Mouse (Mus musculus): Measurements from ENCODE around the gene Gm21992. TPM values are rescaled to one million over a fixed set of nuclear protein-coding genes. Genes with fewer than 3 reads are reported as not detected.

Gm21992 gene
- total and polyA plus RNA-seq, 3 experiments: 8.0 to 16.9 (median 9.3) TPM

DNA sequence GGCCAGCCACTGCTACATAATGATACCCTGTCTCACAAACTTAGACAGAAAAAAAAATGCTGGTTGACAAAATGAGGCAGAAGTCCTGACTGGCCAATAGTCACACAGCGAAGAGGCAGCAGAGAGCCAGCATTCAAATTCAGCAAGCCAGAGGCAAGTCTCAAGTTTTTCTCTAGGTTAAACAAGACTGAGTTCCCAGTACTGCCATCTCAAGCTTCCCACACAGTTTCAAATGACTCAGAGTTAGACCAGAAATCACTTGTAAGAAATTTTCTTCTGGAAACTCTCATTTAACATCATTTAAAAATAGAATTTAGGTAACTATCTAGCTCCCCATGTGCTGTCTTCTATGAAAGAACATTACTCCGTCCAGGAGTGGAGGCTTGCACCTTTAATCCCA is 13.6 kb downstream of the Gm21992 start:
- Histone ChIP-seq H3K27me3 (ENCODE audit: control insufficient read depth, insufficient read depth, low read length) (no peaks in the 10 kb centered on the region), H3K4me1 (ENCODE audit: control insufficient read depth, insufficient read depth, low read length) (no peaks in the 10 kb centered on the region; the same call in 1 of the 2 replicates), H3K27ac (no peak overlapping the region), H3K36me3 (ENCODE audit: control insufficient read depth, insufficient read depth, low read length) (no peaks in the 10 kb centered on the region; the same call in 1 of the 2 replicates), H3K79me2 (replicated peaks; ENCODE audit: control insufficient read depth, insufficient read depth, low read length) (peaks cover 15% of the 10 kb centered on the region), H3K9ac (ENCODE audit: low read depth, low read length) (no peak overlapping the region), H3K4me3 (no peak overlapping the region)
- no peak for DNase-seq
- TF ChIP-seq POLR2A (IDR thresholded peaks at IDR 0.05; ENCODE audit: insufficient read depth, low read depth, low read length) (no peak), CTCF (IDR thresholded peaks at IDR 0.05) (no peak), EP300 (IDR thresholded peaks at IDR 0.05; ENCODE audit: insufficient read depth, low read depth, low read length) (no peak)
- intact Hi-C loops (cut with DNase I): no loop called here
- 97% methylated on average over 2 of the region's 2 CpGs for WGBS

DNA sequence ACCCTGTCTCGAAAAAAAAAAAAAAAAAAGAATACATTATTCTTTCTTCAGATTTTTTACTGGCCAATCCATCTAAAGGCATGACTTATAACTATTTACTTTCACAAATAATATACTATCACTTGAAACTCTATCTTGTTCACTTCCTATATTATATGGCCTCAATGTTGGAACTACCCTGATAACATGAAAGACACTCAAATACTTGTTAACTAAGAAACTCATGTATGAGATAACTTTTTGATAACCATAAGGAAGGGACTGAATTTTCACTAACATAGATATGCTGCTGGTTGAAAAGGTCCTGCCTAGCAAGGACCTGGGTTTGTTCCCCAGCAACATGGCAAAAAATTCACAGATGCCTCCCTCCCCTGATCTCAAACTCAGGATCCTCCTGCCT is 15.5 kb downstream of the Gm21992 start:
- Histone ChIP-seq H3K9ac (ENCODE audit: low read depth, low read length) (no peak overlapping the region), H3K4me1 (ENCODE audit: control insufficient read depth, insufficient read depth, low read length) (peaks cover 1% of the 10 kb centered on the region), H3K27me3 (ENCODE audit: control insufficient read depth, insufficient read depth, low read length) (no peaks in the 10 kb centered on the region), H3K27ac (no peak overlapping the region), H3K36me3 (ENCODE audit: control insufficient read depth, insufficient read depth, low read length) (peaks cover 12% of the 10 kb centered on the region), H3K4me3 (no peak overlapping the region), H3K79me2 (replicated peaks; ENCODE audit: control insufficient read depth, insufficient read depth, low read length) (peaks cover 5% of the 10 kb centered on the region)
- intact Hi-C loops (cut with DNase I): loop anchor here (2.0 kb wide), 1 partner anchor 13 kb away; no protein-coding TSS in a partner anchor
- 84% methylated on average over 1 of the region's 1 CpGs for WGBS
- no peak for TF ChIP-seq EP300 (IDR thresholded peaks at IDR 0.05; ENCODE audit: insufficient read depth, low read depth, low read length)
- TF ChIP-seq POLR2A (IDR thresholded peaks at IDR 0.05; ENCODE audit: insufficient read depth, low read depth, low read length): no peak
- TF ChIP-seq CTCF (IDR thresholded peaks at IDR 0.05): no peak
- no peak for DNase-seq

DNA sequence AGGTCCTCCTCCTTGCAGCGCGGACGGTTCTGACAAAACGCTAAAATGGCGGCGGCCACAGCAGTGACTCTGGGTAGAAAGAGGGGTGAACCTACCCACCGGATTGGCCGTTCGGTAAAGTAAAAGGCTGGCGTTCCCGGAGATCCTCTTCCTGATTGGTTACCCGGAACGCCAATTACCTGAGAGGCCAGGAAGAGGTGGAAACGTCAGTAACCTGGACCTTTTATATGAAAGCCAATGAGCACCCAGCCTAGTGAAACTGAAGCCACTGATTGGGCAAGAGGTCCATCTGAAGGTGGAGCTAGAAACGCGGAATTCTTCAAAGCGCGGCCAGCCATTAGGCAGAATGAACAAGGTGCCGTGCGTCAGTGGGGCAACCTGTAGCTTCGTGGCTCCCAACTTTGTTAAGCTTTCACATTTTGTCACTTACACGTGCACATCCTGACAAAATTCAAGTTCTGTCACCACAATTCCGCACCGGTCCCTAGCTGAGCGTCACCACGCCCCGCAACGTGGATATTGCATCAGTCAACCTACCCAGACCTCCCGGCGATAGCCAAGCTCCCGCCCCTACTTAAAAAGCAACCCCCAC is 17.5 kb downstream of the Gm21992 start, which contains the start of gene Rbm4:
Gene Rbm4, minus strand, starts transcription at position 71 of the 592 bp plus-strand sequence.
- TF ChIP-seq CTCF (IDR thresholded peaks at IDR 0.05): no peak
- peak; percentile 86; the same call in 1 of the 2 replicates for TF ChIP-seq POLR2A (IDR thresholded peaks at IDR 0.05; ENCODE audit: insufficient read depth, low read depth, low read length)
- Histone ChIP-seq H3K4me1 (ENCODE audit: control insufficient read depth, insufficient read depth, low read length) (peaks cover 4% of the 10 kb centered on the region), H3K4me3 (peak within 1 kb of the TSS; percentile 97), H3K9ac (ENCODE audit: low read depth, low read length) (peak within 1 kb of the TSS; percentile 60), H3K36me3 (ENCODE audit: control insufficient read depth, insufficient read depth, low read length) (peaks cover 27% of the 10 kb centered on the region), H3K27ac (peak within 1 kb of the TSS; percentile 84), H3K79me2 (replicated peaks; ENCODE audit: control insufficient read depth, insufficient read depth, low read length) (peaks cover 8% of the 10 kb centered on the region), H3K27me3 (ENCODE audit: control insufficient read depth, insufficient read depth, low read length) (no peaks in the 10 kb centered on the region)
- intact Hi-C loops (cut with DNase I): loop anchor here (2.0 to 5.0 kb wide), 2 partner anchors 15 to 37 kb away; partner anchors contain the start of gene Rbm4b
- WGBS: under 1% methylated on average over 31 of the region's 31 CpGs
- peak; percentile 93 to 98 for DNase-seq

DNA sequence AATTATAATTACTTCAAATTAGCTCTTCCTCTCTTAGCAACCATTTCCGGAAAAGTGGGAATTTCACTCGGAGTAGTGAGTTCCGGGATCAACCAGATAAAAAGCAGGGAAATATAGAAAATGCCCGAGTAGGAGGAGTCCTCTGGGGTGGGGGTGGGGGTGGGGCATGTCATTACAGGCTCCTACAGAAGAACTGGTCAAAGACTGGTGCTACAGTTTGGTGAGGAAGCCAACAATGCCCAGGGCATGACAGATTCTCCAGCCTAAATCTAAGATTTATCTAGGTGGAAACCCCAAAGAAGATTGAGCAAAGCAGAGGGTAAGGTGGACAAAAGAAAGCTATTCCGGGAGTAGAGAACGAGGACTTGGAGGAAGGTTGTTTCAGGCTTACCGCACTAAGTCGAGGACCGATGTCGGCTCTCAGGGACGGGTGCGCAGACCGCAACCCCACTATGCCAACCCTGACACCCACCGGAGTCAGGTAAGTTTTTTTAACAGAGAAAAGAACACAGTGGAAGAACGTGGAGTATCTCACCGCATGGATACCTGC is 18.1 kb downstream of the Gm21992 start:
- intact Hi-C loops (cut with DNase I): loop anchor here (5.0 kb wide), 1 partner anchor 36 kb away; the partner anchor contains the start of gene Rbm4b

DNA sequence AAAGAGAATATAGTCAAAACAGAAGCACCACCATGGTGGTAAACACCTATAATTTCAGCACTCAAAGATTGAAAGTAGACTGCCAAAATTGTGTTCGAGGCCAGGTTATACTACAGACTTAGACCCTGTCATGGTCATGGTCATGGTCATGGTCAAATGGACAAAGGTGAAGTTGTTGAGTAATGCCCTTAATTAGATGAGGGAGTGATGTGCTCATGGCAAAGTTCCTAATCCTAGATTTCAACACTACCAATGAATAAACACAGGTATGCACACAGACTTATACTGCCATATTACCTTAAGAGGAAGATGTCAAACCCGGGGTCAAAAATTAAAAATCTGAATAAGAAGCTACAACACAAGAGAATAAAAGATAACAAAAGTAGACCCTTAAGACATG is 25.1 kb downstream of the Gm21992 start:
- H3K27me3 ChIP-seq (ENCODE audit: control insufficient read depth, insufficient read depth, low read length): no peaks in the 10 kb centered on the region
- no peak overlapping the region for H3K27ac ChIP-seq
- no peak for TF ChIP-seq POLR2A (IDR thresholded peaks at IDR 0.05; ENCODE audit: insufficient read depth, low read depth, low read length)
- TF ChIP-seq CTCF (IDR thresholded peaks at IDR 0.05): no peak
- no peak for TF ChIP-seq EP300 (IDR thresholded peaks at IDR 0.05; ENCODE audit: insufficient read depth, low read depth, low read length)
- H3K4me3 ChIP-seq: no peak overlapping the region
- intact Hi-C loops (cut with DNase I): no loop called here
- no peak for DNase-seq
- WGBS: 91% methylated on average over 2 of the region's 2 CpGs
- H3K36me3 ChIP-seq (ENCODE audit: control insufficient read depth, insufficient read depth, low read length): peaks cover 70% of the 10 kb centered on the region
- H3K4me1 ChIP-seq (ENCODE audit: control insufficient read depth, insufficient read depth, low read length): peaks cover 8% of the 10 kb centered on the region
- H3K9ac ChIP-seq (ENCODE audit: low read depth, low read length): no peak overlapping the region
- H3K79me2 ChIP-seq (replicated peaks; ENCODE audit: control insufficient read depth, insufficient read depth, low read length): peaks cover 16% of the 10 kb centered on the region

More for the DNA sequence above, 18.1 kb downstream of the Gm21992 start:
- WGBS: under 1% methylated on average over 16 of the region's 16 CpGs
- no peak for DNase-seq
- no peaks in the 10 kb centered on the region for H3K27me3 ChIP-seq (ENCODE audit: control insufficient read depth, insufficient read depth, low read length)
- H3K36me3 ChIP-seq (ENCODE audit: control insufficient read depth, insufficient read depth, low read length): peaks cover 31% of the 10 kb centered on the region
- H3K4me3 ChIP-seq: peak overlapping the region; percentile 97
- H3K9ac ChIP-seq (ENCODE audit: low read depth, low read length): peak overlapping the region; percentile 60
- peak overlapping the region; percentile 84 for H3K27ac ChIP-seq
- TF ChIP-seq POLR2A (IDR thresholded peaks at IDR 0.05; ENCODE audit: insufficient read depth, low read depth, low read length) (no peak; the same call in 1 of the 2 replicates), CTCF (IDR thresholded peaks at IDR 0.05) (no peak), EP300 (IDR thresholded peaks at IDR 0.05; ENCODE audit: insufficient read depth, low read depth, low read length) (no peak)
- H3K79me2 ChIP-seq (replicated peaks; ENCODE audit: control insufficient read depth, insufficient read depth, low read length): peaks cover 8% of the 10 kb centered on the region
- H3K4me1 ChIP-seq (ENCODE audit: control insufficient read depth, insufficient read depth, low read length): peaks cover 4% of the 10 kb centered on the region

DNA sequence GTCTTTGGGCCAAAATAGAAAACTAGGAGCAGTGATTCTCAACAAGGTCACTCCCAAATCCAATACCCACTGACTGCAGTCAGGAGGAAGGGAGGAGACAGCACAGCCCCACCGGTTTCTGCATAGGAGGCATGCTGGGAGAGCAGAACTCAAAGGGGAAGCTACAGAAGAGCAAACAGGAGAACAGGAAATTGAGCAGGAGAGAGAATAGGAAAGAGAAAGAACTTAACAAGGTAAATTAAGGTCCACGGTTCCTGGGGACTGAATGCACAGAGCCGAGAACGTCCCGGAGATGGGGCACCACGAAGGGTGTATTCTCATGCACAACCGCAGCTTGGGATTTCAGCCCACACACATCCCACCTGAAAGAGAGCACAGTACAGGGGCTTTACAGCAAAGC is 26.2 kb downstream of the Gm21992 start:
- Histone ChIP-seq H3K27ac (no peak overlapping the region), H3K9ac (ENCODE audit: low read depth, low read length) (no peak overlapping the region), H3K4me3 (no peak overlapping the region), H3K4me1 (ENCODE audit: control insufficient read depth, insufficient read depth, low read length) (peaks cover 10% of the 10 kb centered on the region), H3K36me3 (ENCODE audit: control insufficient read depth, insufficient read depth, low read length) (peaks cover 68% of the 10 kb centered on the region), H3K27me3 (ENCODE audit: control insufficient read depth, insufficient read depth, low read length) (no peaks in the 10 kb centered on the region), H3K79me2 (replicated peaks; ENCODE audit: control insufficient read depth, insufficient read depth, low read length) (peaks cover 14% of the 10 kb centered on the region)
- intact Hi-C loops (cut with DNase I): no loop called here
- no peak for DNase-seq
- no peak for TF ChIP-seq EP300 (IDR thresholded peaks at IDR 0.05; ENCODE audit: insufficient read depth, low read depth, low read length)
- no peak for TF ChIP-seq POLR2A (IDR thresholded peaks at IDR 0.05; ENCODE audit: insufficient read depth, low read depth, low read length)
- TF ChIP-seq CTCF (IDR thresholded peaks at IDR 0.05): no peak
- whole genome bisulfite sequencing: 65% methylated on average over 7 of the region's 7 CpGs
